Mouse (Mus musculus) myocyte (in vitro differentiated cells): ENCODE measurements around the gene Uts2b. TPM values are rescaled to one million over a fixed set of nuclear protein-coding genes. Genes with fewer than 3 reads are reported as not detected.

ENCODE experiments used
- H3K27me3 ChIP-seq: one replicate; pipeline ENCODE4 v1.6.1; 2011; ENCODE audit not compliant: control insufficient read depth, insufficient read depth, insufficient read length
- H3K36me3 ChIP-seq: one replicate; pipeline ENCODE4 v1.6.1; 2011; ENCODE audit not compliant: control insufficient read depth, insufficient read depth
- H3K4me2 ChIP-seq: one replicate; pipeline ENCODE4 v1.6.1; 2011; ENCODE audit warnings: low read depth, control low read depth
- H3K4me3 ChIP-seq: one replicate; pipeline ENCODE4 v1.5.1; 2011; ENCODE audit warnings: mild to moderate bottlenecking, control low read depth, moderate library complexity
- H3K79me2 ChIP-seq: one replicate; pipeline ENCODE4 v1.6.1; 2011; ENCODE audit not compliant: control insufficient read depth, insufficient read depth
- H3ac ChIP-seq: one replicate; pipeline ENCODE4 v1.6.1; 2011; ENCODE audit not compliant: control insufficient read depth, insufficient read length
- CEBPB ChIP-seq: IDR thresholded peaks from 2 replicates; pipeline ENCODE4 v1.6.1; 2011; ENCODE audit warnings: mild to moderate bottlenecking, moderate library complexity; ENCODE audit not compliant: poor library complexity, insufficient read depth, severe bottlenecking
- E2F4 ChIP-seq: IDR thresholded peaks from one replicate; pipeline ENCODE4 v1.6.1; 2011; ENCODE audit warnings: mild to moderate bottlenecking, control low read depth, moderate library complexity; ENCODE audit not compliant: insufficient read depth
- MAX ChIP-seq: IDR thresholded peaks from one replicate; pipeline ENCODE4 v1.6.1; 2011; ENCODE audit warnings: low read depth, mild to moderate bottlenecking, control low read depth
- MYOD1 ChIP-seq, 3 experiments: IDR thresholded peaks; one replicate each; pipeline ENCODE4 v1.6.1; 2011; ENCODE audit warnings: control low read depth in 2 of 3, low read depth in 2 of 3, mild to moderate bottlenecking in 2 of 3, moderate library complexity in 1 of 3; ENCODE audit not compliant: insufficient read length in 2 of 3, control insufficient read depth in 1 of 3
- MYOG ChIP-seq, 3 experiments: IDR thresholded peaks; one replicate each; pipeline ENCODE4 v1.6.1; 2011; ENCODE audit warnings: control low read depth in 2 of 3, low read depth in 2 of 3, mild to moderate bottlenecking in 2 of 3; ENCODE audit not compliant: insufficient read length in 2 of 3, control insufficient read depth in 1 of 3, insufficient read depth in 1 of 3
- POLR2A ChIP-seq: IDR thresholded peaks from one replicate; pipeline ENCODE4 v1.6.1; 2011; ENCODE audit warnings: low read depth, mild to moderate bottlenecking, control low read depth, moderate library complexity; ENCODE audit not compliant: insufficient read length
- POLR2AphosphoS2 ChIP-seq: IDR thresholded peaks from one replicate; pipeline ENCODE4 v1.6.1; 2011; ENCODE audit warnings: low read depth, control low read depth; ENCODE audit not compliant: insufficient read length
- REST ChIP-seq: IDR thresholded peaks from one replicate; pipeline ENCODE4 v1.6.1; 2011; ENCODE audit warnings: mild to moderate bottlenecking, control low read depth, moderate library complexity; ENCODE audit not compliant: insufficient read depth, insufficient read length
- SRF ChIP-seq: IDR thresholded peaks from one replicate; pipeline ENCODE4 v1.6.1; 2011; ENCODE audit warnings: low read depth; ENCODE audit not compliant: control insufficient read depth, insufficient read length
- TCF12 ChIP-seq: IDR thresholded peaks from one replicate; pipeline ENCODE4 v1.6.1; 2011; ENCODE audit warnings: mild to moderate bottlenecking, control low read depth; ENCODE audit not compliant: poor library complexity, insufficient read depth, severe bottlenecking
- TCF3 ChIP-seq: IDR thresholded peaks from one replicate; pipeline ENCODE4 v1.6.1; 2011; ENCODE audit warnings: low read depth, control low read depth; ENCODE audit not compliant: insufficient read length
- USF1 ChIP-seq: IDR thresholded peaks from one replicate; pipeline ENCODE4 v1.6.1; 2011; ENCODE audit warnings: low read depth, mild to moderate bottlenecking, control low read depth, moderate library complexity
- polyA plus RNA-seq: library from polyadenylated mRNA; unstranded; fragments of >200 nt; fragmentation: generic; extraction: Trizol; gene quantifications from one replicate; pipeline ENCODE4 v1.2.1, GENCODE M21; 2012; ENCODE audit warnings: missing spikeins

Gene Uts2b
- not detected for polyA plus RNA-seq

GRCm38 (mm10) chr16:27370191-27370590, at the start of gene Uts2b:
TSS of gene Uts2b (minus strand) at chr16:27370239.
- no peak for TF ChIP-seq E2F4
- no peak for TF ChIP-seq POLR2AphosphoS2
- no peak for TF ChIP-seq REST
- TF ChIP-seq MYOG (IDR thresholded peaks at IDR 0.05; ENCODE audit: control insufficient read depth in 1 of 3, insufficient read depth in 1 of 3, insufficient read length in 2 of 3, low read depth in 2 of 3): no peak
- TF ChIP-seq SRF: no peak
- no peak for TF ChIP-seq CEBPB
- TF ChIP-seq MYOD1 (IDR thresholded peaks at IDR 0.05; ENCODE audit: control insufficient read depth in 1 of 3, insufficient read length in 2 of 3, low read depth in 2 of 3): no peak
- no peak for TF ChIP-seq USF1
- TF ChIP-seq MAX: no peak
- no peak for TF ChIP-seq TCF3
- TF ChIP-seq TCF12: no peak
- no peak for TF ChIP-seq POLR2A
- no peak within 1 kb of the TSS for H3K4me3 ChIP-seq
- no peak within 1 kb of the TSS for H3K4me2 ChIP-seq
- H3K79me2 ChIP-seq: no peaks in the 10 kb centered on the region
- H3K27me3 ChIP-seq: no peaks in the 10 kb centered on the region
- no peak within 1 kb of the TSS for H3ac ChIP-seq
- H3K36me3 ChIP-seq: no peaks in the 10 kb centered on the region

GRCm38 (mm10) chr16:27417632-27418031, 47.6 kb upstream of the Uts2b start:
- H3K27me3 ChIP-seq: no peaks in the 10 kb centered on the region
- no peaks in the 10 kb centered on the region for H3K79me2 ChIP-seq
- H3K4me3 ChIP-seq: no peak overlapping the region
- H3ac ChIP-seq: no peak overlapping the region
- TF ChIP-seq POLR2AphosphoS2 (no peak), SRF (no peak)
- peaks cover 24% of the 10 kb centered on the region for H3K36me3 ChIP-seq
- no peak overlapping the region for H3K4me2 ChIP-seq

GRCm38 (mm10) chr16:27416937-27417584, 47.0 kb upstream of the Uts2b start:
- H3K4me2 ChIP-seq: no peak overlapping the region
- no peak overlapping the region for H3ac ChIP-seq
- peaks cover 21% of the 10 kb centered on the region for H3K36me3 ChIP-seq
- no peaks in the 10 kb centered on the region for H3K27me3 ChIP-seq
- H3K4me3 ChIP-seq: no peak overlapping the region
- H3K79me2 ChIP-seq: no peaks in the 10 kb centered on the region
- TF ChIP-seq CEBPB: no peak
- no peak for TF ChIP-seq MYOD1 (IDR thresholded peaks at IDR 0.05; ENCODE audit: control insufficient read depth in 1 of 3, insufficient read length in 2 of 3, low read depth in 2 of 3)
- TF ChIP-seq SRF: no peak
- TF ChIP-seq MAX: no peak
- no peak for TF ChIP-seq USF1
- TF ChIP-seq POLR2AphosphoS2: no peak
- no peak for TF ChIP-seq POLR2A
- no peak for TF ChIP-seq REST
- no peak for TF ChIP-seq E2F4
- TF ChIP-seq TCF12: no peak
- TF ChIP-seq MYOG (IDR thresholded peaks at IDR 0.05; ENCODE audit: control insufficient read depth in 1 of 3, insufficient read depth in 1 of 3, insufficient read length in 2 of 3, low read depth in 2 of 3): no peak
- TF ChIP-seq TCF3: no peak

- Histone ChIP-seq H3K4me2 (no peak overlapping the region), H3K4me3 (no peak overlapping the region), H3K79me2 (peaks cover 57% of the 10 kb centered on the region), H3K27me3 (no peaks in the 10 kb centered on the region), H3K36me3 (peaks cover 16% of the 10 kb centered on the region), H3ac (no peak overlapping the region)
- TF ChIP-seq REST: no peak
- TF ChIP-seq TCF3: no peak
- no peak for TF ChIP-seq POLR2AphosphoS2
- no peak for TF ChIP-seq USF1
- no peak for TF ChIP-seq POLR2A
- TF ChIP-seq MYOG (IDR thresholded peaks at IDR 0.05; ENCODE audit: control insufficient read depth in 1 of 3, insufficient read depth in 1 of 3, insufficient read length in 2 of 3, low read depth in 2 of 3): no peak
Observed at GRCm38 (mm10) chr16:27404107-27404506, 34.1 kb upstream of the Uts2b start.

DNA sequence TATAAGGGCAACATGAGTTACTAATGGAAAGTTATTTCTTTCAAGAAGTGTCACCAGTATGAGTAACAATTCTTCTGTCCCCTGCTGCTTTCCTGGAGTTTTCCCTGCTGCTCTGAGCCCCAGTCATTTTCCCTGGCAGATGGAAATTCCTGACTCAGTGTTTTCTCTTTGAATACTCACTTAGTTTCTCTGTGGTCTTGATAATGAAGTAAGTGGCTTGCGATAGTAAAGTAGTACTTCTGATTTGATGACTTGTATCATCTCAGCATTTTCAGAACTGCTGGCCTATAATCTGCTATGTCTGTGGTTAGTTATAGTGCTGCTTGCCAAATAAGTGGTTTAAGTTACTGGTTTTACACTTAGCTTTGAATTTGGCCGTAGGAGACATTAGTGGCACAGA, 31.5 kb upstream of the Uts2b start:
- Histone ChIP-seq H3K27me3 (no peaks in the 10 kb centered on the region), H3K79me2 (peaks cover 82% of the 10 kb centered on the region), H3K4me3 (no peak overlapping the region), H3K36me3 (no peaks in the 10 kb centered on the region), H3K4me2 (no peak overlapping the region), H3ac (no peak overlapping the region)
- TF ChIP-seq MAX: no peak
